Mouse (Mus musculus): ENCODE measurements around the gene Uba52.

GRCm38 (mm10) chr8:70538633-70539076 lies 28.1 kb upstream of the Uba52 start:
- no peak for TF ChIP-seq CTCF (IDR thresholded peaks at IDR 0.05; ENCODE audit: extremely low read depth, insufficient read depth, insufficient read length, insufficient replicate concordance)
- no peak for TF ChIP-seq POLR2A (IDR thresholded peaks at IDR 0.05; ENCODE audit: low read depth, low read length)
